Mouse (Mus musculus) spleen, adult 2 months (tissue): ENCODE data around the gene Ptprg.

Source experiments
- CTCF ChIP-seq: fragments of 200-500 bp; IDR thresholded peaks from 2 replicates; pipeline ENCODE4 v1.5.1; 2011; ENCODE audit warnings: mild to moderate bottlenecking, inconsistent platforms; ENCODE audit not compliant: insufficient read depth, insufficient read length, insufficient replicate concordance; ENCODE audit errors: extremely low read depth
- POLR2A ChIP-seq: fragments of 200-500 bp; IDR thresholded peaks from 2 replicates; pipeline ENCODE4 v1.6.1; 2011; ENCODE audit warnings: low read depth, low read length, inconsistent platforms

- no peak for TF ChIP-seq POLR2A
- no peak for TF ChIP-seq CTCF
Observed at GRCm38 (mm10) chr14:11825551-11825950, 272.2 kb downstream of the Ptprg start.
